Mouse (Mus musculus): ENCODE results near the gene Magea10. TPM values are rescaled to one million over a fixed set of nuclear protein-coding genes. Genes with fewer than 3 reads are reported as not detected.

Gene Magea10
- not detected for polyA plus RNA-seq (2021)

DNA sequence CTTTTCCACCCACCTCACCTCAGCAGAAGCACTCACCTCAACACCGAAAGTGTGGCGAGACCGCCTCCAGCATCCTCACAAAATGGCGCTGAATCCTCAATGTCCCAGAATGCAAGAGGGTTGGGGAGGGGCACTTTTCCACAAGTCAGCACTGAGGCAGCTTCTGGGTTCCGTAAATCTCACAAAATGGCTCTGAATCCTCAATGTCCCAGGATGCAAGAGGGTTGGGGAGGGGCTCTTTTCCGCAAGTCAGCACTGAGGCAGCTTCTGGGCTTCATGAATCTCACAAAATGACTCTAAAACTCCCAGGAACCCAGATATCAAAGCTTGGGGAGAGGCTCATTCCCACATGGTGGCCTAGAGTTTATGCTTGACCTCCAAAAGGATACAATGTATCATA is at the start of gene Magea10:
Gene Magea10, minus strand, starts transcription at position 101 of the 400 bp plus-strand sequence.
- POLR2A ChIA-PET, result no interaction called here
- in situ Hi-C loops (cut with MboI; ENCODE audit: low pct_unique_long_range_greater_than_20kb), result no loop called here
- DNase-seq (ENCODE audit: low read depth, low spot score) (no peak), ATAC-seq (no peak)
- no peak for TF ChIP-seq CTCF (IDR thresholded peaks at IDR 0.05)
- CTCF ChIA-PET, result no interaction called here
- peaks cover 3% of the 10 kb centered on the region for H3K27me3 ChIP-seq

GRCm38 (mm10) chrX:72381972-72382371 is 4.7 kb downstream of the Magea10 start:
- in situ Hi-C loops (cut with MboI; ENCODE audit: low pct_unique_long_range_greater_than_20kb), result no loop called here
- no peak for TF ChIP-seq CTCF (IDR thresholded peaks at IDR 0.05)

More at GRCm38 (mm10) chrX:72381972-72382371, 4.7 kb downstream of the Magea10 start:
- ChIA-PET POLR2A (no interaction called here), CTCF (no interaction called here)
- peaks cover 3% of the 10 kb centered on the region for H3K27me3 ChIP-seq
- DNase-seq (ENCODE audit: low read depth, low spot score) (peak; percentile 10), ATAC-seq (peak; percentile 88)

Other genes starting within 250 kb of the Magea10 start
- gene Magea4, start 164.8 kb downstream of the Magea10 start, polyA plus RNA-seq (2021), result not detected
- gene Gabre, start 112.1 kb downstream of the Magea10 start, polyA plus RNA-seq (2021), result 2.5 TPM

Data from Patski (cell line).